Mouse (Mus musculus): ENCODE results near the gene Dhx30.

- TF ChIP-seq CTCF (IDR thresholded peaks at IDR 0.05; ENCODE audit: extremely low read depth, insufficient read length, insufficient replicate concordance, low read depth, low read length) = no peak
- no peak for TF ChIP-seq POLR2A (IDR thresholded peaks at IDR 0.05; ENCODE audit: low read depth, low read length)
Observed at GRCm38 (mm10) chr9:110037895-110038294, 79.7 kb downstream of the Dhx30 start.

Data from small intestine, adult 2 months (tissue).